Mouse (Mus musculus) embryonic facial prominence, embryonic 11.5 days (tissue): Measurements from ENCODE around the gene Tns3. TPM values are rescaled to one million over a fixed set of nuclear protein-coding genes. Genes with fewer than 3 reads are reported as not detected.

ENCODE experiments used
- ATAC-seq: fragments of 200-750 bp; cut with Nextera tagmentation; replicated peaks from 2 replicates; pipeline ENCODE4 v1.8.0; 2017; ENCODE audit warnings: low read depth; ENCODE audit not compliant: insufficient number of reproducible peaks, low FRiP score, low TSS enrichment
- DNase-seq: peaks from one replicate; pipeline ENCODE4 v3.0.0-alpha.2; 2015; ENCODE audit warnings: low spot score
- H3K27ac ChIP-seq: fragments of 300-500 bp; sonication (generic); replicated peaks from 2 replicates; pipeline ENCODE4 v1.5.1; 2014; ENCODE audit warnings: mild to moderate bottlenecking, low read depth, low read length, control low read depth
- H3K27me3 ChIP-seq: fragments of 300-500 bp; sonication (generic); 2 replicates; pipeline ENCODE4 v1.6.1; 2014; ENCODE audit warnings: mild to moderate bottlenecking, low read length, moderate library complexity, mixed read lengths; ENCODE audit not compliant: control insufficient read depth, insufficient read depth
- H3K36me3 ChIP-seq: fragments of 300-500 bp; sonication (generic); replicated peaks from 2 replicates; pipeline ENCODE4 v1.6.1; 2014; ENCODE audit warnings: low read depth, mild to moderate bottlenecking, low read length, moderate library complexity, mixed read lengths; ENCODE audit not compliant: control insufficient read depth, insufficient read depth
- H3K4me1 ChIP-seq: fragments of 300-500 bp; sonication (generic); 2 replicates; pipeline ENCODE4 v1.6.1; 2014; ENCODE audit warnings: low read length, mixed read lengths; ENCODE audit not compliant: control insufficient read depth, insufficient read depth
- H3K4me2 ChIP-seq: fragments of 300-500 bp; sonication (generic); 2 replicates; pipeline ENCODE4 v1.6.1; 2014; ENCODE audit warnings: low read depth, mild to moderate bottlenecking, control low read depth, low read length, moderate library complexity
- H3K4me3 ChIP-seq: fragments of 300-500 bp; sonication (generic); 2 replicates; pipeline ENCODE4 v1.5.1; 2014; ENCODE audit warnings: low read depth, low read length, control low read depth
- H3K9ac ChIP-seq: fragments of 300-500 bp; sonication (generic); replicated peaks from 2 replicates; pipeline ENCODE4 v1.6.1; 2014; ENCODE audit warnings: mild to moderate bottlenecking, control low read depth, low read length
- H3K9me3 ChIP-seq: fragments of 300-500 bp; sonication (generic); replicated peaks from 2 replicates; pipeline ENCODE4 v1.6.1; 2016; ENCODE audit warnings: mild to moderate bottlenecking, low read length, inconsistent platforms, mixed read lengths; ENCODE audit not compliant: control insufficient read depth
- WGBS: fragments of 180-500 bp; shearing (Covaris S2); extraction: QIAGEN DNeasy Blood & Tissue Kit; methylation state at CpG from one replicate; pipeline ENCODE4 v1.1.7; 2014; 5-methylcytosine and 5-hydroxymethylcytosine counted together
- polyA plus RNA-seq: library from polyadenylated mRNA; unstranded; fragments of >200 nt; fragmentation: Nextera tagmentation; extraction: Ambion mirVana; gene quantifications from 2 replicates; pipeline ENCODE4 v1.2.1, GENCODE M21; 2014

Gene Tns3
- polyA plus RNA-seq, 1 experiment from 2014 or later = 14.9 TPM

GRCm38 (mm10) chr11:8523344-8524126, 140.8 kb downstream of the Tns3 start:
- no peaks in the 10 kb centered on the region for H3K9me3 ChIP-seq
- ATAC-seq (peak; percentile 41; the same call in 1 of the 2 replicates), DNase-seq (peak; percentile 81)
- H3K27ac ChIP-seq = no peak overlapping the region
- no peaks in the 10 kb centered on the region for H3K4me1 ChIP-seq
- H3K4me3 ChIP-seq = no peak overlapping the region
- H3K27me3 ChIP-seq = no peaks in the 10 kb centered on the region
- no peak overlapping the region for H3K4me2 ChIP-seq
- H3K36me3 ChIP-seq = peaks cover 3% of the 10 kb centered on the region
- 42% methylated on average over 10 of the region's 10 CpGs for WGBS
- no peak overlapping the region for H3K9ac ChIP-seq

- Histone ChIP-seq H3K4me3 (no peak overlapping the region), H3K27me3 (no peaks in the 10 kb centered on the region), H3K4me1 (no peaks in the 10 kb centered on the region), H3K9ac (no peak overlapping the region), H3K9me3 (no peaks in the 10 kb centered on the region), H3K4me2 (no peak overlapping the region), H3K36me3 (peaks cover 2% of the 10 kb centered on the region; the same call in 1 of the 2 replicates), H3K27ac (no peak overlapping the region)
- ATAC-seq (no peak), DNase-seq (no peak)
- WGBS = 77% methylated on average over 7 of the region's 7 CpGs
These were observed 150.7 kb downstream of the Tns3 start for GRCm38 (mm10) chr11:8513359-8514253.

GRCm38 (mm10) chr11:8510294-8510693, 154.0 kb downstream of the Tns3 start:
- ATAC-seq (no peak), DNase-seq (no peak)
- Histone ChIP-seq H3K4me1 (no peaks in the 10 kb centered on the region), H3K9me3 (no peaks in the 10 kb centered on the region), H3K27me3 (no peaks in the 10 kb centered on the region), H3K4me2 (no peak overlapping the region), H3K27ac (no peak overlapping the region), H3K9ac (no peak overlapping the region), H3K36me3 (peaks cover 2% of the 10 kb centered on the region; the same call in 1 of the 2 replicates), H3K4me3 (no peak overlapping the region)
- WGBS = 76% methylated on average over 2 of the region's 2 CpGs

DNA sequence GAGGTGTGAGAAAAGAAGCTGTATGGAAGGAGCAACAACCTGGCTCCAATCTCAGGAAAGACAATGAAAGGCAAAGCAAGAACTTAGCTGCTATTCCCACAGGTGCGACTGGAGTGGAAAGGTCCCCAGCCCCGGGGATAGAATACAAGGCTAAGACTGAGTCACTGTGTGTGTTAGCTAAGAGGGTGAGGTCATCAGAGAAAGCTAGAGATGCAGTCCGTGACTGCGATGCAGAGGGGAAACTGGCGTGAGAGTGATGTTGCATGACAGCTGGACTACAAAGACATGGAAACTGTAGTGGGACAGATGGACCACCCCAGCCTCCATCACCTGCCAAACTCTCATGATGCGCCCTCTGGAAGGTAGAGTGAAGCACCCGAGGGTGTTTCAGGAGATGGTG, 154.7 kb downstream of the Tns3 start:
- no peak overlapping the region for H3K9ac ChIP-seq
- DNase-seq = no peak
- no peak overlapping the region for H3K4me2 ChIP-seq
- no peak overlapping the region for H3K4me3 ChIP-seq
- 86% methylated on average over 7 of the region's 7 CpGs for WGBS
- peaks cover 2% of the 10 kb centered on the region; the same call in 1 of the 2 replicates for H3K36me3 ChIP-seq
- H3K27ac ChIP-seq = no peak overlapping the region
- no peaks in the 10 kb centered on the region for H3K27me3 ChIP-seq
- no peaks in the 10 kb centered on the region for H3K9me3 ChIP-seq
- ATAC-seq = no peak
- H3K4me1 ChIP-seq = no peaks in the 10 kb centered on the region

- H3K27me3 ChIP-seq = no peaks in the 10 kb centered on the region
- WGBS = 29% methylated on average over 11 of the region's 11 CpGs
- H3K9me3 ChIP-seq = no peaks in the 10 kb centered on the region
- no peak overlapping the region for H3K4me3 ChIP-seq
- H3K4me1 ChIP-seq = no peaks in the 10 kb centered on the region
- DNase-seq = peak; percentile 54
- H3K9ac ChIP-seq = no peak overlapping the region
- peak; percentile 73 for ATAC-seq
- no peak overlapping the region for H3K4me2 ChIP-seq
- H3K27ac ChIP-seq = no peak overlapping the region
- no peaks in the 10 kb centered on the region for H3K36me3 ChIP-seq
These were observed 160.6 kb downstream of the Tns3 start for GRCm38 (mm10) chr11:8503735-8504134.

GRCm38 (mm10) chr11:8500855-8501254, 163.5 kb downstream of the Tns3 start:
- Histone ChIP-seq H3K4me3 (no peak overlapping the region), H3K4me1 (no peaks in the 10 kb centered on the region), H3K4me2 (no peak overlapping the region), H3K9me3 (no peaks in the 10 kb centered on the region), H3K27me3 (no peaks in the 10 kb centered on the region), H3K27ac (no peak overlapping the region), H3K9ac (no peak overlapping the region), H3K36me3 (no peaks in the 10 kb centered on the region)
- ATAC-seq (no peak), DNase-seq (no peak)
- WGBS = 87% methylated on average over 6 of the region's 6 CpGs

DNA sequence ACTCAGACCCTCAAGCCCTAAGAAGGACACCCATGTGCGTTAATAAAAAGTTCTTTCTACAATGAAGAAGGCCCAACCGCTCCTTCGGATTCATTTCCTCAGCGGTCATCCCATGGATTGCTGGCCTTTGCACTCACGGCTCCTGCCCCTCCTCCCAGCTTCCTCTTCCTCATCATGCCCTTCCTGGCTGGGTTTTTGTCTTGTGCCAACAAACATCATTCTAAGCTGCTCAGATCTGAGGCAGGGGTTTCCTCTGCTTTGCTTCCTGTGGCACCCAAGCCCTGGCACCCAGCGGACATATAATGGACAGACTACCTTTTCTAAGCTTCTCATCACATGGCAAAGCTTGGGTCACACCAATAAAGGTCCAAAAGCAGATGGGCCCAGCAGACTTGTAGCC, 167.2 kb downstream of the Tns3 start:
- WGBS = 82% methylated on average over 6 of the region's 6 CpGs
- H3K4me1 ChIP-seq = no peaks in the 10 kb centered on the region
- no peak overlapping the region for H3K27ac ChIP-seq
- DNase-seq (no peak), ATAC-seq (no peak)
- no peaks in the 10 kb centered on the region; the same call in 1 of the 2 replicates for H3K36me3 ChIP-seq
- H3K9me3 ChIP-seq = no peaks in the 10 kb centered on the region
- H3K4me3 ChIP-seq = no peak overlapping the region
- no peaks in the 10 kb centered on the region for H3K27me3 ChIP-seq
- H3K9ac ChIP-seq = no peak overlapping the region
- H3K4me2 ChIP-seq = no peak overlapping the region

DNA sequence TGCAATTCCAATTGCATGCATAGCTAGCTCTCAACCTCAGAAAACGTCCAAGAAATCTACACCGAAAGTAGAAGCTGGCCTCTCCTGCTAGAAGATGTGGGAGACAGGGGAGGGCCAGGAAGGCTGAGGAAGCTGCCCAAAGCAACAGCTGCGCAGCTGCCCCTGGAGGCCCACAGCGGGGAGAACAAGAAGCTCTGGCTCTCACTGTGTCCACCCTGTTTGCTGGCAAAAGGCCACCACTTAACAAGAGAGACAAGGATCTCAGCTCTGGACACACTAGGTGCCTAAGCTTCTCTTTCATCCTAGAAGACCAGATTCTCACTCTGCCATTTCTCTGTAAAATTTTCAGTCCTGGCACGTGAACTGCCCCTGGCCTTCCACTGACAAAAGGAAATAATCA, 167.6 kb downstream of the Tns3 start:
- no peak overlapping the region for H3K9ac ChIP-seq
- H3K27ac ChIP-seq = no peak overlapping the region
- H3K9me3 ChIP-seq = no peaks in the 10 kb centered on the region
- ATAC-seq = no peak
- H3K4me3 ChIP-seq = no peak overlapping the region
- peaks cover 3% of the 10 kb centered on the region for H3K36me3 ChIP-seq
- no peaks in the 10 kb centered on the region for H3K4me1 ChIP-seq
- no peak overlapping the region for H3K4me2 ChIP-seq
- DNase-seq = no peak
- 62% methylated on average over 5 of the region's 5 CpGs for WGBS
- no peaks in the 10 kb centered on the region for H3K27me3 ChIP-seq
